Mouse (Mus musculus) liver, embryonic 14.5 days (tissue): ENCODE data around the gene Itgb3bp.

ENCODE experiments used
- CTCF ChIP-seq: IDR thresholded peaks from 2 replicates; pipeline ENCODE4 v1.5.1; 2016; ENCODE audit warnings: antibody characterized with exemption, low read depth, control low read depth
- EP300 ChIP-seq: IDR thresholded peaks from 2 replicates; pipeline ENCODE4 v1.6.1; 2016; ENCODE audit warnings: antibody characterized with exemption, low read depth

- peak; percentile 27; the same call in 1 of the 2 replicates for TF ChIP-seq CTCF
- TF ChIP-seq EP300: no peak
Observed at GRCm38 (mm10) chr4:99881882-99882281, 47.7 kb downstream of the Itgb3bp start.
